Mouse (Mus musculus) right cerebral cortex, adult 18-20 months (tissue): ENCODE measurements around the gene Arrb2.
A peak's percentile ranks its signal among the peaks of the same experiment; 100 is the strongest.
"Not testable (repeated sequence)": the region's sequence is repeated elsewhere in the genome, so short reads cannot be mapped to it uniquely, and the experiment has no call there.

ENCODE experiments used
- DNase-seq: peaks from one replicate; pipeline ENCODE4 v3.0.0; 2022; ENCODE audit warnings: mixed read lengths

The Arrb2 gene

GRCm38 (mm10) chr11:70432048-70432894 is at the start of gene Arrb2:
Gene Arrb2, plus strand, starts transcription at chr11:70432635.
- peak; percentile 99 for DNase-seq

DNA sequence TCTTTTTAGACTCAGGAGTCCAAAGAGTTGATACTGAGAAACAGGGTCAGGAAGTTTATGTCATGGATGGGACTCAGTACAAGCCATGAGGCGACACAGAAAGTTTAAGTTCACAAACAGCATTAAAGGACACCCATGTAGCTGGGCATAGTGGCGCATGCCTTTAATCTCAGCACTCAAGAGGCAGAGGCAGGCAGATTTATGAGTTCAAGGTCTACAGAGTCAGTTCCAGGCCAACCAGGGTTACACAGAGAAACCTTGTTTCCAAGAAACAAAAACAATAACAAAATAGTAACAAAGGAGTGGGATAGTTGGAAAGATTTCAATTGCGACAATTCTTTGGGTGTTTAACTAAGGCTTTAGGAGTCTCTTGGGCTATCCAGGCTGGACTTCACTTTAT is 48.3 kb upstream of the Arrb2 start:
- no peak for DNase-seq

DNA sequence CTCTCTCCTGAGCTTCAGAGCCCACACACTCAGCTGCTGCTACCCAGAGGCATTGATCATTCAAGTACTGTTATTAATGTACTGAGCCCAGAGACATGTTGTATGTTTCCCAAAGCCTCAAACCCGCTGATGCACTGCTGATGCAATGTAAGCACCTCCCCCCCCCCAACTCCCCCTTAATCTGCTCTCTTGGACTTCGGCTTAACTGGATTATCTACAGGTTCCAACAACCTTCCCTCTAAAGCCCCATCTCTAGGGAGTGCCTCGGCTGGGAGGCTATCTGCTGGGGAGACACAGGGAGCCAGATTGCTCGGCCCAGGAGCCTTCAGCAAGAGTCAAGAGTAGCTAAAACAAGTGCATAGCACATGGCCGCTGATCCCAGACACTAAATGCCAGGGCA is 45.0 kb upstream of the Arrb2 start:
- DNase-seq, result no peak

GRCm38 (mm10) chr11:70389421-70389820 is 43.0 kb upstream of the Arrb2 start:
- no peak for DNase-seq

DNA sequence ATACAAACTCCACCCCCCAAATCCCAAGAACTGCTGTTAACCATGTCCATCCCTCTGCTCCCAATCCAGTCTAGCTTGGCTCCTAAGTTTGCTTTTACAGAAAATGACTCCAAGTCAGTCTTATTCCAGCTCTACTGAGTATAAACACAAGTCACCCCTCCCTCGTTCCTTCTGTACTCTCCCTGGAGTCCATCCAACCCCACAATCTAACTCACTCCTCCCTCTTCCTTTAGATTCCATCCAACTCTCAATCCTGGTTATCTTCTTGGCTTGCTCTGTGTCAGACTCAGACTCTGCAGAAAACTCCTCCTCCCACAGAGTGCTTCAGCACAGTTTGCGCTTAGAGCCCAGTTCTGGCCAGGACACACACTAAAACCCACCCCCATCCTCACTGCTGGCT is 28.8 kb upstream of the Arrb2 start:
- peak; percentile 33 for DNase-seq

DNA sequence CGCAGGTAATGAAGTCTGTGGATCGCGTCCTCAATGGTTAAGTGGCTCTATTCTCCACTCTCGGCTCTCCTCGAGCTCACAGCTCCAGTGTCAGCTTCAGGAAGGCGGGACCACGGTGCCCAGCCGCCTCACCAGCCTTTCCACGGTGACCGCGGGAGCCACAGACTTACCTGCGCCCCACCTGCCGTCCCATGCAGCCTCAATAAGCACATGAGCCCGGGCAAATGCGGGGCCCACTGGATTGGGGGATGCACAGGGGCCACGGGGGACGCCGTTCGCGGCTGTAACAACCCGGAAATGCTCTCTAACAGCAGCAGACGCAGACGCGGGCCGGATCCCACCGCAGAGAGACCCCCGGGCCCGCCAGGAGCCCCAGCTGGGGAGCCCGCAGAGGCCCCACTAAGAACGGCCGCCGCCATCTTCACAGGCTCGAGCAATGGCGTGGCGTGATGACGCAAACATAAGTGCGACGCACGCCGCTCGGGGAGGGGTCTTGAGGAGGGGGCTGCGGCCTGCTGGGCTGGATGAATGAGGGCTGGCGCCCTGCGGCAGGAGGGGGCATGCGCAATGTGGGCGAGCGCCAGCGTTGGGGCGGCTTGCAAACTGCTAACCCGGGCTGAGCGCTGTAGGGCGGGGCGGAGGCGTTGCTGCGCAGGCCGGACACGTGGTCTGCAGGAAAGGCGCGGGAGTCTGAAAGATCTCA is 22.7 kb upstream of the Arrb2 start, which contains the start of gene Pelp1:
Pelp1 (minus strand) TSS at position 438 of the 703 bp plus-strand sequence.
- peak; percentile 87 for DNase-seq

DNA sequence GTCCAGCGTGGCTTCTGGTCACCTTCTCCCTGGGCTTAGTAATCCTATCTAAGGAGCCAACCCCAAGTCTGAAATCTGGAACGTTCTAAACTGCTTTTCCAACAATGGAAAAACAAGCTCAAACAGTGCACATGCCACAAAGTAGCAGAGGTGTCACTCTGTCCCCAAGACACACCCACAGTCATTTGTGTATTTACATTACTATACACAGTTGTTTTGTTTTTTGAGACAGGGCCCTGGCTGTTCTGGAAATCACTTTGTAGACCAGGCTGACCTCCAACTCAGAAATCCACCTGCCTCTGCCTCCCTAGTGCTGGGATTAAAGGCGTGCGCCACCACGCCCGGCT is 22.2 kb upstream of the Arrb2 start:
- DNase-seq, result no peak

- no peak for DNase-seq
These were observed 19.8 kb upstream of the Arrb2 start for GRCm38 (mm10) chr11:70412591-70412990.

- peak; percentile 42 for DNase-seq
These were observed 18.5 kb upstream of the Arrb2 start for GRCm38 (mm10) chr11:70413961-70414360.

DNA sequence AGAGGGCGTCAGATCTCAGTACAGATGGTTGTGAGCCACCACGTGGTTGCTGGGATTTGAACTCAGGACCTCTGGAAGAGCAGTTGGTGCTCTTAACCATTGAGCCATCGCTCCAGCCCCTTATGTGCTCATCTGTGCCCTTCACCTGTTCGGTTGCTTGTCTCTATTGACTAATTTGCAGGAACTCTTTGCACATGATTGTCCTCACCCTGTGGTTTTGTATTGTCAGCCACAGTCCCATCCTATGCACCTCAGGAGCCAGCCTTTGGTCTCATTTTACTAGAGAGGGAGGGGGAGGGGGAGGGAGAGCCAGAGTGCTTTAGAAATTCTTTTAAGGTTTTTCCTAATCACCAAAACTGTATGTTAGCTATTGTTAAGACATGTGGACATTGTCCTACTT is 14.2 kb upstream of the Arrb2 start:
- no peak for DNase-seq

DNA sequence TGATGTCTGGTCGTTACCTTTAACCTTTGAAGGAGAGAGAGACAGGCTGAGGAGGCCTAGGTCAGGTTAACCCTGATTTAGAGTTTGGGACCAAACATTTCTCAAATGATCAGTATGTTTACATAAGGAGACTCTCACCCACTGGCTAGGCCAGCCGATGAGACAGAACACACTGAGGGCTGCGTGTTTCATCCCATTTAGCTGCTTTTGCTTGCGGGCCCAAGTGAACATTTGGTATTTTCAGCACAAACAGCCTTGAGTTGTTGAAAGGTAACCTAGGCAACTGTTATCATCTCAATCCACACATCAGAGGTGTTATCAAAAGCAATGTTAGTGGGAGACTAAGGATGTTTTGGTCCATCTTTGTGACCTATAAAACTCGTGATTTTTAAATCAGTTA is 12.9 kb upstream of the Arrb2 start:
- no peak for DNase-seq

GRCm38 (mm10) chr11:70426598-70426997 is 5.8 kb upstream of the Arrb2 start:
- not testable (repeated sequence) for DNase-seq

DNA sequence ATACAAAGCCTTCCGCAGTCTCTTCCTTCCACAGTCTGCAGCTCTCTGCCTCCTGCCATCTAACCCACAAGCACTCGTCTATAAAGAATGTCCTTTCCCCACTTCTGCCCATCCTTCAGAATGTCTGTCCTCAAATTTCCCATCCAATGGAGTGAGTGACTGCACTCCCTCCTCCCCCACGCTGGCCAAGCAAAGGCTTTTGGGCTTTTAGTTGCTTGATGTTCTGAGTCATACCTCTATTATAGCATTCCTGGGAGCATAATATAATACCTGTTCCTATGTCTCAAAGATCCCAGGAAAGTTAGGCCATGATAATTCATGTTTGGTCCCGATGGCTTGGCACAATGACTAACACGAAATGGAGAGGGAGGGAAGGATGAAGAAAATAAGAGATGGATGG is 861 bp upstream of the Arrb2 start:
- DNase-seq, result no peak

- peak; percentile 49 for DNase-seq
These were observed 597 bp downstream of the Arrb2 start for GRCm38 (mm10) chr11:70432895-70433568.

DNA sequence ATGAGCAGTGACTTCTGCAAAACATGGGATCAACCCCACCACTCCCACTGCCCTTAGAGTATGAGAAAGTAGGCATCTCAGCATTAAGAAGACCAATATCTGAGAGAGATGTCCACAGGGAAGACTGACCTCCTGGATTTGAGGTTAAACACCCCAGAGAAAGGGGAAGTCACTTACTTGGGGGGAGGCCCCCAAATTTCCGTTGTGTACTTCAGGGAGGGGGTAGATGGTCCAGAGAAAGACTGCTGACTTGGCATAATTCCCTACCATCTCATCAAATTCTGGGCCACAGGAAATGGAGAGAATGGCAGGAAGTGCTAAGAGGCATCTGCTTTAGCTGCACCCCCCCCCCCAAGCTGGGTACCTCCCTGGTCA is 1.1 kb downstream of the Arrb2 start:
- no peak for DNase-seq

DNA sequence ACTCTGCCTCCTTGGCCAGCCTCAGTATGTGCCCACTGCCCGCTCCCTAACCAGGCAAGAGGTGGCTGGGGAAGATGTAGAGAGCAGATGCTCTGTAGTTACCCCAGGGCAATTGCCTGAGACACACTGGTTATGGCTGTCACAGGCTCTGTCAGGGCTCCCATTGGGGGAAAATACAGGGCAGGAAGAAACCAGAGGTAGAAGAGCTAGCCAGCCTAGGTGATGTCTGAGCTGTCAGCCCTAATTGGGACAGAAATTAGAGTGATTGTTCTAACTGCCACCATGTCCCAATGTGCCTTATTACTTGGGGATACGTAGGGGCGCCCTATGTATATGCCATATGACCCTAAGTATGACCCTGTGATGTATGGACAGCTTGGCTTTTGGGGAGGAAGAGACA is 1.5 kb downstream of the Arrb2 start:
- no peak for DNase-seq

GRCm38 (mm10) chr11:70435476-70435875 is 3.0 kb downstream of the Arrb2 start:
- no peak for DNase-seq

- DNase-seq, result no peak
These were observed 5.0 kb downstream of the Arrb2 start for GRCm38 (mm10) chr11:70437426-70437825.

DNA sequence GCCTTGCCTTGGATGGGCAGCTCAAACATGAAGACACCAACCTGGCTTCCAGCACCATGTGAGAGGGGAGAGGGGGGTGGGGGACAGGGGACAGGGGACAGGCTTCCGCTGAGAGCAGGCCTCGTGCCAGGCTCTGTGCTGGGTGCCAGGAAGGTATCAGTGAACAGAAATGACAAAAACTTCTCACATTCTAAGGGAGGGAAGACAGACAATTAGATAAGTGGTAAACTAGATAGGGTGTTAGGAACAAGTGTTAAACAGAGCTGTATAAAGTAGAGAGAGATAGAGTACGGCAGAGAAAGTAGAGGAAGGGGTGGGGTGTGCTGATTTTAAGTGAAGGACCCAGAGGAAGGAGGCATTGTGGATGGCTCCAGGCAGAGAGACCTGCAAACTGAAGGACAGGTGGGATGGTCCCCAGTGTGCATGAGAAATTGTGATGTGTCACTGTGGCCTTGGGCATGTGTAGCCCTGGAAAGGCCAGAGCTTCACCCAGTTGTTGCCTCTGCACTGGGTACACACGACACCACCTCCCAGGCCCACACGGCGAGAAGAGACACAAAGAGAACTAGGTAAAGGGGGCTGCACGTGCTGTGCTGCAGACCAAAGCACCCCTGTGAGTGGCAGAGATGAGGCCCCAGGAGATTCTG is 6.4 kb downstream of the Arrb2 start:
- DNase-seq, result no peak

DNA sequence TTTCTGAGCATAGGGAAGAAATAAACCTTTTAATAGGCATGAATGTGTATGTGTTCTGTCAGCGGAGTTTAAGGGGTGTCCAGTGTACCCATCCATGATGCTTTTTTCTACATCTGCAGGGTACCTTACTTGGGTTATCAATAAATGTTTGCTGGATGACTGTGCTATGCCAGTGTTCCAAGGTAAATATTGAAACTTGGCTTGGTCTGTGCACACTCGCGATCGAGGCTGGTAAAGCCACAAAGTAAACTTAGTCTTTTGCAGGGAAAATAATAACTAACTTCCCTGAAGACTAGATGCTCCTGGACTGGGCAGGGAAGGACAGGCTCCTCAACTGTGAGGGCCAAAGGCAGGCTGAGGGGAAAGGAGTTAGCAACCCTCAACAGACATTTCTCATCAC is 8.2 kb downstream of the Arrb2 start:
- no peak for DNase-seq

- no peak for DNase-seq
These were observed 9.4 kb downstream of the Arrb2 start for GRCm38 (mm10) chr11:70441882-70442281.

- DNase-seq, result no peak
These were observed 11.5 kb downstream of the Arrb2 start for GRCm38 (mm10) chr11:70443964-70444363.

- DNase-seq, result no peak
These were observed 12.2 kb downstream of the Arrb2 start for GRCm38 (mm10) chr11:70444667-70445066.
